Mouse (Mus musculus): Measurements from ENCODE around the gene Smc3.

DNA sequence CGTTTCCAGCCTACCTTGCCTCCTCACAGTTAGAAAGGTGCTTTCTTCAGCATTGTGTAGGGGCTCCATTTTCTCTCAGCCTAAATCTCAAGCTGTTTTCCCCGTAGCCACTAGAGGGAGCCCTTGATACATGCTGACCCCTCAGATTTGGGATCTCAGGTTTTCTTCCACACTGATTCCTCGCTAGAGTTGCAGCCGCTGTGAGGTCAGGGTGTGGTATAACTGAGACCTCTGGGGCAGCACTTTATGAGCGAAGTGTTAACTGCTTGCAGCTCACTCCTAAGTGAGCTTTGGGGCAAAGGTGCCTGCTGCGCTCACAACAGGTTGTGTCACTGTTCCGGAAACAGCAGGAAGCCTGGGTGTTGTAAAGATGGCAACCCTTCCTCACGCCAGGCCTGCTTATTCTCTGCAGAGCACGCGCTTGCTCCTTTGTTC is 48.6 kb downstream of the Smc3 start:
- peak; percentile 92 for TF ChIP-seq CTCF (IDR thresholded peaks at IDR 0.05; ENCODE audit: borderline replicate concordance, extremely low read depth, insufficient read depth, insufficient read length)
- TF ChIP-seq POLR2A (IDR thresholded peaks at IDR 0.05; ENCODE audit: borderline replicate concordance, extremely low read depth, insufficient read depth, insufficient read length, poor library complexity, severe bottlenecking), result no peak
